Mouse (Mus musculus): ENCODE data around the gene Ccdc152.

GRCm38 (mm10) chr15:3231004-3231403 lies 72.3 kb downstream of the Ccdc152 start:
- TF ChIP-seq CTCF (IDR thresholded peaks at IDR 0.05; ENCODE audit: low read depth) (no peak), EP300 (IDR thresholded peaks at IDR 0.05; ENCODE audit: low read depth) (peak; percentile 14; the same call in 1 of the 2 replicates)

Data from liver, postnatal 0 days (tissue).